Mouse (Mus musculus) embryonic facial prominence, embryonic 13.5 days (tissue): ENCODE measurements at regions not wholly inside any gene's neighbourhood (a gene's known extent, or its start where the extent isn't known, plus 50 kb on each side); places are given as distances from the start of the nearest gene placed in this dataset.

Experiments used
- ATAC-seq: fragments of 200-750 bp; cut with Nextera tagmentation; 2 replicates; pipeline ENCODE4 v1.8.0; 2017; ENCODE audit warnings: low read depth; ENCODE audit not compliant: insufficient number of reproducible peaks, insufficient read depth, low FRiP score, low TSS enrichment
- H3K27ac ChIP-seq: fragments of 300-500 bp; sonication (generic); 2 replicates; pipeline ENCODE4 v1.5.1; 2015; ENCODE audit warnings: moderate library complexity, mild to moderate bottlenecking, inconsistent platforms
- H3K27me3 ChIP-seq: fragments of 300-500 bp; sonication (generic); 2 replicates; pipeline ENCODE4 v1.6.1; 2015; ENCODE audit warnings: mild to moderate bottlenecking, inconsistent platforms
- H3K36me3 ChIP-seq: fragments of 300-500 bp; sonication (generic); 2 replicates; pipeline ENCODE4 v1.6.1; 2015; ENCODE audit warnings: mild to moderate bottlenecking, inconsistent platforms
- H3K4me1 ChIP-seq: fragments of 300-500 bp; sonication (generic); 2 replicates; pipeline ENCODE4 v1.6.1; 2015; ENCODE audit warnings: inconsistent platforms
- H3K4me2 ChIP-seq: fragments of 300-500 bp; sonication (generic); 2 replicates; pipeline ENCODE4 v1.6.1; 2015; ENCODE audit warnings: moderate library complexity, mild to moderate bottlenecking, inconsistent platforms
- H3K4me3 ChIP-seq: fragments of 300-500 bp; sonication (generic); 2 replicates; pipeline ENCODE4 v1.5.1; 2015; ENCODE audit warnings: mild to moderate bottlenecking, inconsistent platforms
- H3K9ac ChIP-seq: fragments of 300-500 bp; sonication (generic); 2 replicates; pipeline ENCODE4 v1.6.1; 2015; ENCODE audit warnings: mild to moderate bottlenecking, inconsistent platforms
- H3K9me3 ChIP-seq: fragments of 300-500 bp; sonication (generic); 2 replicates; pipeline ENCODE4 v1.6.1; 2016; ENCODE audit warnings: inconsistent platforms
- WGBS: fragments of 180-500 bp; shearing (Covaris S2); methylation state at CpG from one replicate; pipeline ENCODE4 v1.1.7; 2015; ENCODE audit warnings: mixed read lengths; 5-methylcytosine and 5-hydroxymethylcytosine counted together

DNA sequence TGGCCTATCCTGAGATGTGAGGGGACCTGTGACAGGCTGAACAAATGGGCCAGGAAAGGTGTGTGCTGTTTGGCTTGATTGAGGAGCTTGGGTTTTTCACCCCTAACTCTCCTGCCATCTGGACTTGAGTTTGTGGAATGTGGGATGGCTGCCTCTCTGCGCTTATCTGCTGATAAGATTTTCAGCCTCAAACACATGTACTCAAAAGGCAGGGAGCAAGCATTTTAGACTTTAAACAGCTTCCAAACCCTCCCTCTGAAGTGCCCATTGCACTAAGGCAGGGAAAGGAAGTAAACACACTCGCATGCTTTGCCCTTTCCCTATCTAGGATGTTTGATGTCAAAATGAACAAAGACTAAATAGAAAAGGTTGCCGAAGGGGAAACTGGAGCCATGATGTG lies 235.6 kb upstream of the Nt5c1b start:
- Histone ChIP-seq H3K36me3 (no peaks in the 10 kb centered on the region), H3K27me3 (no peaks in the 10 kb centered on the region), H3K4me2 (no peak overlapping the region), H3K4me3 (no peak overlapping the region), H3K4me1 (no peaks in the 10 kb centered on the region), H3K9ac (no peak overlapping the region), H3K9me3 (no peaks in the 10 kb centered on the region), H3K27ac (no peak overlapping the region)
- no peak for ATAC-seq
- 54% methylated on average over 3 of the region's 3 CpGs for WGBS

DNA sequence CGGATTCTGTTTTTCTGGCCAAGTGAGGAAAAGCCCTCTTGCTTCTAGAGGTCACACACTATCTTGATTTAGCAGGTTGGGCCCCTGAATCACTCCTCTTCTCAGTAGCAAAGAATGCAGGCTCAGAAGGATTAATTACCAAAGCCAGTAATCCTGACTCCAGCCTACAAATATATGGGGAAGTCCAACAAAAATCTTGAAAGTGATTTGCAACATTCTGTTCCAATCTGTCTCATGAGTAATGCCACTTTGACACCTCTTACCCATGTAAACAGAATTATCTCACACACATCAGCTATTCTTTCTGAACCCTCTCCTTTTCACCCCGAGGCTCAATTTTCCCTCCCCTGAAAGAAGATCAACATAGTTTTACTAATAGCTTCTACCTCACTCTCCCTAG lies 233.9 kb upstream of the Nt5c1b start:
- Histone ChIP-seq H3K27me3 (no peaks in the 10 kb centered on the region), H3K9ac (no peak overlapping the region), H3K36me3 (no peaks in the 10 kb centered on the region), H3K9me3 (no peaks in the 10 kb centered on the region), H3K4me1 (no peaks in the 10 kb centered on the region), H3K4me2 (no peak overlapping the region), H3K4me3 (no peak overlapping the region), H3K27ac (no peak overlapping the region)
- ATAC-seq = no peak
- 44% methylated on average over 2 of the region's 2 CpGs for WGBS

DNA sequence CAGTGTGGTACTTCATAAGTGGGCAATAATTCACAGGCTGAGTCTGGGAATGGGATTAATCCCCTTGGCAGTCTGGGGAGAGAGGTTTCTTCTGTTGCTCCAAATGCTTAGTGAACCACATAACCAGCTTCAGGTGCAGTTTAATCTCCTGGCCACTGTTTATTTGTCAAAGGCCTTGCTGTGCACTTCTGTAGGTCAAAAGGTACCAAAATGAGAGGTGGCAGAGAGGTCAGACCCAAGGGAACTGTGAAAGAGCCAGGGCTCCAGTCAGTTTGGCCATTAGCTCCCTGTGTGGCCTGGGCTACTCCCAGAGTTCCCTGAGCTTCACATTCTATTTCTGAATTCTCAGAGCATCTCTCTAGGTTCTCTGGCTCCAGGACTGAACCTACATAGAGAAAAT lies 229.6 kb upstream of the Nt5c1b start:
- Histone ChIP-seq H3K9me3 (no peaks in the 10 kb centered on the region), H3K9ac (no peak overlapping the region), H3K4me2 (no peak overlapping the region), H3K27ac (no peak overlapping the region), H3K27me3 (no peaks in the 10 kb centered on the region), H3K36me3 (no peaks in the 10 kb centered on the region), H3K4me1 (no peaks in the 10 kb centered on the region), H3K4me3 (no peak overlapping the region)
- no peak for ATAC-seq

DNA sequence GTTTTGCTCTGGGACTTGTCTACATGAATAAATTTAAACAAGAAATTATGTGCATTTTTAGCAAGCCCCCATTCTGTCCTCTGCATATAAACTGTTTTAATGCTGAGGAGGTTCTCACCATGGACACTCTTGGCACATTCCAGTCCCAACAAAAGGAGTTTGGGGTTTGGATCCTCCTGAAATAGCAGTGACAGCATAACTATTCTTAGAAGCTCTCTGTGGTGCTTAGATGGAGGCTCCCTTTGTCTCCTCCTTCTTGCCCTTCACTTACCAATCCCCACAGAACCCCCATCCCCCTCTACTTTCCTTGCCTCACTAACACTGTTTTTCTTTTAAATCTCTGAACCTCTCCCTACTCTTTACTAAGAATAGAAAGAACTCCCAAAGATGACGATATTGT lies 208.9 kb upstream of the Nt5c1b start:
- ATAC-seq = no peak
- WGBS = 69% methylated on average over 1 of the region's 1 CpGs
- H3K9me3 ChIP-seq = no peaks in the 10 kb centered on the region
- no peaks in the 10 kb centered on the region for H3K4me1 ChIP-seq
- H3K36me3 ChIP-seq = no peaks in the 10 kb centered on the region
- no peaks in the 10 kb centered on the region for H3K27me3 ChIP-seq
- H3K4me2 ChIP-seq = no peak overlapping the region
- no peak overlapping the region for H3K4me3 ChIP-seq
- no peak overlapping the region for H3K27ac ChIP-seq
- H3K9ac ChIP-seq = no peak overlapping the region

DNA sequence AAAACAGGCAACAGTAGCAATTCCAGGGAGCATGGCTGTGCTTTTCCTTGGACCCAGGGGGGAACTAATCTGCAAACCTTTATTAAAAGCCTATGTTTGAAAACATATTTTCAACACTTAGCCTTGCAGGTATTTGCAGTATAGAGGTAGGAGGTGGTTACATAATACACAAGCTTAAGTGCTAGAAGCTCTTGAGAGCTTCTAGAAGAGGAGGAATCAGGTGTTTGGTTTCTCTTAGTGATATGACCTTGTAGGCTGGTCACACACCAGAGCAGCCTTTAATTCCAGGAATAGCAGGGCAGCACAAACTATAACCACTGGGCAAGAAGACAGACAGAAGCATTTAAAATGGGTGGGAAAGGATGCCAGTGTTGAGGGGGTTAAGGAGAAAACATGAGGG lies 201.7 kb upstream of the Nt5c1b start:
- ATAC-seq = no peak
- H3K36me3 ChIP-seq = no peaks in the 10 kb centered on the region
- H3K9me3 ChIP-seq = no peaks in the 10 kb centered on the region
- no peaks in the 10 kb centered on the region for H3K27me3 ChIP-seq
- no peak overlapping the region for H3K27ac ChIP-seq
- H3K4me3 ChIP-seq = no peak overlapping the region
- H3K4me2 ChIP-seq = no peak overlapping the region
- no peaks in the 10 kb centered on the region for H3K4me1 ChIP-seq
- no peak overlapping the region for H3K9ac ChIP-seq

DNA sequence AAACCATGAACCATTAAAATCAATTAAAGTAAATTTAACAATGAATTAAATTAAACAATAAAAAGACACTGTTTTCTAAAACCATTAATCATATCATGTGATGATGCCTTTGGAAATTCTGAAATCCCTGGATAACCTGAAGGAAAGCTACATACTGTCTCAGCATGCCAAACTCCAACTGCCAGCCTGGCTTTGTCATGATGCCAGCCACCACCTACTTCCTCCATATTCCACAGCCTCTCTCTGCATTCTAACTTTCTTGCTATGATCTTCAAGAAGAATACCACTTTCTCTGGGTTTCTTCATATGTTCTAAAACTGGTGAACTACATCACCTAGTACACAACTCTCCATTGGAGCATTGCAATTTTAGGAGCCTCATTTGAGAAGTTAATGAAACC lies 201.2 kb upstream of the Nt5c1b start:
- Histone ChIP-seq H3K4me2 (no peak overlapping the region), H3K36me3 (no peaks in the 10 kb centered on the region), H3K4me3 (no peak overlapping the region), H3K27me3 (no peaks in the 10 kb centered on the region), H3K9ac (no peak overlapping the region), H3K4me1 (no peaks in the 10 kb centered on the region), H3K9me3 (no peaks in the 10 kb centered on the region), H3K27ac (no peak overlapping the region)
- ATAC-seq = no peak

DNA sequence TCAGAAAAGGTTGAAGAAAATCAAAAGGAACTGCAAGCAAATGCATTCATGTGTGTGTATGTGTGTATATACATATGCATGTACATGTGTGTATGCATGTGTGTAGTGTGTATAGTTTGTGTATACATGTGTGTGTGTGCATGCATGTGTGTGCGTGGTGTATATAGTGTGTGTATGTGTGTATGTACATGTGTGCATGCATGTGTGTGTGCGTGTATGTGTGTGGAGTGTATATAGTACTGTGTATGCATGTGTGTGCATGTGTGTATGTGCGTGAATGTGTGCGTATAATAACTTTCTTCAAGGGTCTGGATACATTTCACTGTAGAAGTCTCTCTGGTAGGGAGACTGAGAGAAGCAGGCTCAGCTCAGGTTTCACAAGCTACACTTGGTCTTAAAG lies 191.1 kb upstream of the Nt5c1b start:
- Histone ChIP-seq H3K4me1 (peaks cover 7% of the 10 kb centered on the region; the same call in 1 of the 2 replicates), H3K9ac (no peak overlapping the region), H3K9me3 (no peaks in the 10 kb centered on the region), H3K36me3 (no peaks in the 10 kb centered on the region), H3K27me3 (no peaks in the 10 kb centered on the region), H3K4me3 (no peak overlapping the region), H3K27ac (no peak overlapping the region), H3K4me2 (no peak overlapping the region)
- ATAC-seq = no peak
- WGBS = 86% methylated on average over 4 of the region's 4 CpGs

DNA sequence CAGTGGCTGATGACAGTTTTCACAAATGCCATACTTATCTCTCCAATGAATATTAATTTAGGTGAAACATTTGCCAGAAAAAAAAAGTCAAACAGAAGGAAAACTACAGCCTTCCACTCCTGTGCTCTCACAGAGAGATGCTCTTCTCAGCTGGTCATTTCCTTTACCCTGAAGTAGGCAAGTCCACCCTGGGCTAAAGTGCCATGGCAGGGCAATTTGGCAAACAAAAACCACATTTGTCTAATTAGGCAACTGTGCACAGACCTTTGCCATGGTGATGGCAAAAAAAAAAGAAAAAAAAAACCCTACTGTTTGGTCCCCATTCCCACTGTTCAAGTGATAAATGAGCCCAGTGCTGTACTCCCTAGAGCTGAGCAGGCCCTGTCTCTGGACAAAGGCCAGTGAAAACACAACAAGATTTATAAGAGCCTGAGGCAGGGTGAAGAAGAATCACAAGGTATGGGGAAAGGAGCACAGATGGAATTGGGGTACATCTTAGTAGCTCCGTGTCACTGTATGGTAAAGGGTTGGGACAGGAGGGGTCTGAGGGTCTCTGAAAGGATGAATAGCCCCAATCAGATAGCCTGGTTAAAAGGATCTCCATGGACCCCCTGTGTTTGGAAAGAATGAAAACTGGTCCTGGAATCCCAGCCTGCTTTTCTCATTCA lies 190.5 kb upstream of the Nt5c1b start:
- H3K36me3 ChIP-seq = no peaks in the 10 kb centered on the region
- peaks cover 7% of the 10 kb centered on the region; the same call in 1 of the 2 replicates for H3K4me1 ChIP-seq
- no peak overlapping the region for H3K4me2 ChIP-seq
- no peak for ATAC-seq
- 42% methylated on average over 1 of the region's 1 CpGs for WGBS
- H3K27ac ChIP-seq = no peak overlapping the region
- no peak overlapping the region for H3K4me3 ChIP-seq
- no peak overlapping the region for H3K9ac ChIP-seq
- no peaks in the 10 kb centered on the region for H3K9me3 ChIP-seq
- no peaks in the 10 kb centered on the region for H3K27me3 ChIP-seq

DNA sequence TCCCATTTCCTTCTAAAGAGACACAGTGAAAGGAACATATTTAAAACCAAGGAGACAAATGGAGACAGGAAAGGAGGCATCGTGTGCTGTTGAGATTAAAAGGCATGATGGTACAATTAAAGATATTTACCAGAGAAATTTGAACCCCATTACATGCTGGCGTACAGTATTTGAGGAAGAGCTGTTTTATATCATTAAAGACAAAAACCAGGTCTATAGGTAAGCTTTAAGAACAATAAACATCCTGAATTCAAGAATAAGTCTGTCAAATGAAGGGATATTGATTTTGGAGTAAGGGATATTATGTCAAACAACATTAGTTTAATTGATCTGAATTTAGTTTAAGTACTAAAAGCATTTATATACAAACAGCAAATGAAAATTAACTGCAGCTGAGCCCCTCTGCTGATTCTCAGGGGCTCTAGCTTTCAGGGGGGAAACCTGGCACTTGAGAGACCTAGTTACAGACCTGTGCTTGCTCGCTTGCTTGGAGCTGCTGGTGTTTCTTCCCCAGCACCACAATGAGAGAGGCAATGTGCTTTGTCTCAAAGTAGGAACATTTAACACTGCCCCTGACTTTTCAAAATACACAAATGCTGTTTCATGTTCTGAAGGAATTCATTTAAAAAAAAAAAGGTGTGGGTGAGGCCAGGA lies 189.8 kb upstream of the Nt5c1b start:
- 37% methylated on average over 3 of the region's 3 CpGs for WGBS
- H3K27me3 ChIP-seq = no peaks in the 10 kb centered on the region
- ATAC-seq = no peak
- no peaks in the 10 kb centered on the region for H3K36me3 ChIP-seq
- H3K4me2 ChIP-seq = no peak overlapping the region
- H3K9me3 ChIP-seq = no peaks in the 10 kb centered on the region
- no peak overlapping the region for H3K4me3 ChIP-seq
- H3K27ac ChIP-seq = no peak overlapping the region
- no peak overlapping the region for H3K9ac ChIP-seq
- peaks cover 7% of the 10 kb centered on the region; the same call in 1 of the 2 replicates for H3K4me1 ChIP-seq

DNA sequence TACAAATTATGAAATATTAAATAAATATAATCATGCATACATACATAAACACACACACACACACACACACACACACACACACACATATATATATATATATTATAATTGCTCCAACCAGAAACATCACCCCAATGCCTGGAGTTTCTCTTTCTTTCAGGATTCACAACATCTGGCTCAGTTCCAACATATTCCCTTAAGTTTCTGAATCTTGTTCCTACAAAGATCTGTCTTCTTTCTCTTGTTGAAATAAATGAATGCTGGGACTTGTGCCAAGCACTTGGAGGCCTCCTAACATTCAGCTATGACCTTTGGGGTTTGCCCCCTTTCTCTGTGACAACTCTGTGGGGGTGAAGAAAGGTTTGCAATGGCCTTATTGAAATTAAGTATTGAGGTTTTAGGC lies 187.2 kb upstream of the Nt5c1b start:
- H3K27me3 ChIP-seq = no peaks in the 10 kb centered on the region
- no peak overlapping the region for H3K4me2 ChIP-seq
- ATAC-seq = no peak
- no peaks in the 10 kb centered on the region for H3K9me3 ChIP-seq
- no peaks in the 10 kb centered on the region for H3K36me3 ChIP-seq
- H3K27ac ChIP-seq = no peak overlapping the region
- peaks cover 7% of the 10 kb centered on the region; the same call in 1 of the 2 replicates for H3K4me1 ChIP-seq
- H3K9ac ChIP-seq = no peak overlapping the region
- H3K4me3 ChIP-seq = no peak overlapping the region

DNA sequence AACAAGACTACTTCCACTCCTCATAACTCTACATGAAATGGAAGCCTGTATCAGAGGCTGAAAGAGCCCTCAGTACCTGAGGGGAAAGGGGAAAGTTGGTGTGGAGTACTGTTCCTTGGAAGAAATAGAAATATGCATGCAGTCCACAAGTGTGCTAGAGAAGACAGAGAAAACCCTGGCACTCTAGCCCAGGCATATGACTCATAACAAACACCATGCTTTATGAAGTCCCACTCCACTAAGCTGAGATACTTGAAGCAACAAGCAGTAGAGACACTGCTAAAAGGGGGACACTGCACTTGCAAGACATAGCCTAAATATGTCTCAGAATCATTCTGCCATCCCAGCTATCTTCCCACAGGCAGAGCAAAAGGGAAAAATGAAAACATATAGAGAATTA lies 183.2 kb upstream of the Nt5c1b start:
- H3K4me1 ChIP-seq = no peaks in the 10 kb centered on the region
- no peak overlapping the region for H3K9ac ChIP-seq
- H3K27ac ChIP-seq = no peak overlapping the region
- no peaks in the 10 kb centered on the region for H3K27me3 ChIP-seq
- no peaks in the 10 kb centered on the region for H3K36me3 ChIP-seq
- no peak overlapping the region for H3K4me2 ChIP-seq
- H3K4me3 ChIP-seq = no peak overlapping the region
- no peak for ATAC-seq
- no peaks in the 10 kb centered on the region for H3K9me3 ChIP-seq

DNA sequence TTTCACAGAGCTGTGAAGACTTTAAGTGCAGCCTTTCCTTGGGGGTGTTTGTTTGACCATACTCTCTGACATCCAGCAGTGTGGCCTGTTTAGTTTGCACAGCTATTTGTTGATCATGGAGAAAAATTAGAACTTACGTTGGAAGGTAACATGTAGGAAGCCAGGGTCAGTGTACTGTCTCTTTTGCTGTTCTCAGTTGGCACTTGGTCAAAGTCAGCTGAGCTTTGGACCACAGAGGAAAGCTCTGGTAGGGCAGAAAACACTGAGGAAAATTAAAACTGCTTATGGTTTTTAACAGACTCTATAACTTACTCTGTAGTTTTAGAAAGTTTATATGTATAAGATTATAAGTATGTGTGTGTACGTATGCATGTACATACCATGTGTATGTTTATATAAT lies 180.0 kb upstream of the Nt5c1b start:
- Histone ChIP-seq H3K4me2 (no peak overlapping the region), H3K27me3 (no peaks in the 10 kb centered on the region), H3K27ac (no peak overlapping the region), H3K4me1 (no peaks in the 10 kb centered on the region), H3K9me3 (no peaks in the 10 kb centered on the region), H3K36me3 (no peaks in the 10 kb centered on the region), H3K4me3 (no peak overlapping the region), H3K9ac (no peak overlapping the region)
- ATAC-seq = no peak
- 90% methylated on average over 2 of the region's 2 CpGs for WGBS
